Mouse (Mus musculus): ENCODE data around the gene Prph.
"Not testable (repeated sequence)": the region's sequence is repeated elsewhere in the genome, so short reads cannot be mapped to it uniquely, and the experiment has no call there.

Gene Prph

DNA sequence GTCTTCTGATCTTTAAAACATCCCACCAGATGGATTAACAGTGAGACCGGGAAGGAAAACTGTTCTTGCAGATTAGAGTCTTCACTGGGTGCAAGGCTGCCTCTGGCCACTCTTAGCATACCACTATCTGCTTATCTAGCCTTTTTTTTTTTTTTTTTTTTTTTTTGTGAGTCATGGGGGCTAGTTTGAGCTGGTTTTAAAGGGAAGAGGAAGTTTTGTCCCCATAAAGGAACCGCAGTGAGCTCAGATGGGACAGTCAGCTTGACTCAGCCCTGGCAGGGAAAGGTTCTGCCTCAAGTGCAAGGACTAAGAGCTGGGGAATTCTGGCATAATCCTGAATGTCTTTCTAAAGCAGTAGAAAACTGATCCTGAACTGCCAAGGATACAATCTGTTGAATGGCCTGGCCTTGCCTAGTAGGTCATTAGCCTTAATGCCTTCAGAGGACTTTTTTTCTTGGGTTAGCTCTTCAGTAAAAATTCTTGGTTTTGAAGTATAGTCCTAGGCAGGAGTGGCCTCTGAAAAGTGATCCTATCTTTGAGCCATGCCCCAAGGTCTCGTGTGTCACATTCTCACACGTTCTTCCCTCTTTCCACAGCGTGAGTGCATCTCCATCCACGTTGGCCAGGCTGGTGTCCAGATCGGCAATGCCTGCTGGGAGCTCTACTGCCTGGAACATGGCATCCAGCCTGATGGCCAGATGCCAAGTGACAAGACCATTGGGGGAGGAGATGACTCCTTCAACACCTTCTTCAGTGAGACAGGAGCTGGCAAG is 21.3 kb upstream of the Prph start:
- DNase-seq (ENCODE audit: low spot score) = peak; percentile 48

GRCm38 (mm10) chr15:99035431-99035830 is 19.5 kb upstream of the Prph start:
- no peak for DNase-seq (ENCODE audit: low spot score)

DNA sequence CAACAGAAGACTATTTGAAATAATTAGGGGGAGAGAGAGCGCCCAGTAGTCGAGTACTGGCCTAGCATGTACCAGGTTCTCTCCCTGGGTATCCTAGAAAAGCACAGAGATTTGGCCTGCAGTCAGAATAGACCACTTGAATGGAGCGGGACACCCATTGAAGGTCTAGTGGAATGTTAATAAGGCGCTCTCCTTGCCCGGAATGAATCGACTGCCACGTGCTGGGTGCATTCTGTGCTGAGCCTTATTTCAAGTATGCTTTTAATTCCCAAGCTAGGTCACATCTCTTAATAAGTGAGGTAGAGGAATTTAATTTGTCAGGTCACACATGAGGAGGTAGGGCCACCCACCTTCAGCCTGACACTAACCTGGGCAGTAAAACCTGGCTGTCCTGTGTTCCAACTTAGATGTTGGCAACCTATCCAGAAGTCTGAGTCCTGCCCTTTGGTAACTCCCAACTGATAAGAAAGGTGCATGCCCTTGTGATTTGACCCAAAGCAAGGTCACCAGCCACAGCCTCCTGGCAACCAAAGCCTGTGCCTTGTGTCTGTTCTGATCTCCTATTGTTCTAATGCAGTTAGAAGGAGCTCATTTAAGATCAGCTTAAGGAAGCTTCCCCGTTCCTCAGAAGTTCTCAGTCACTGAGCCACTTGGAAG is 18.6 kb upstream of the Prph start:
- DNase-seq (ENCODE audit: low spot score) = no peak

GRCm38 (mm10) chr15:99038025-99038424 is 16.9 kb upstream of the Prph start:
- DNase-seq (ENCODE audit: low spot score) = no peak

GRCm38 (mm10) chr15:99038797-99039196 is 16.2 kb upstream of the Prph start:
- no peak for DNase-seq (ENCODE audit: low spot score)

GRCm38 (mm10) chr15:99039306-99039705 is 15.7 kb upstream of the Prph start:
- DNase-seq (ENCODE audit: low spot score) = no peak

GRCm38 (mm10) chr15:99039996-99040919 is 14.7 kb upstream of the Prph start:
- DNase-seq (ENCODE audit: low spot score) = no peak

DNA sequence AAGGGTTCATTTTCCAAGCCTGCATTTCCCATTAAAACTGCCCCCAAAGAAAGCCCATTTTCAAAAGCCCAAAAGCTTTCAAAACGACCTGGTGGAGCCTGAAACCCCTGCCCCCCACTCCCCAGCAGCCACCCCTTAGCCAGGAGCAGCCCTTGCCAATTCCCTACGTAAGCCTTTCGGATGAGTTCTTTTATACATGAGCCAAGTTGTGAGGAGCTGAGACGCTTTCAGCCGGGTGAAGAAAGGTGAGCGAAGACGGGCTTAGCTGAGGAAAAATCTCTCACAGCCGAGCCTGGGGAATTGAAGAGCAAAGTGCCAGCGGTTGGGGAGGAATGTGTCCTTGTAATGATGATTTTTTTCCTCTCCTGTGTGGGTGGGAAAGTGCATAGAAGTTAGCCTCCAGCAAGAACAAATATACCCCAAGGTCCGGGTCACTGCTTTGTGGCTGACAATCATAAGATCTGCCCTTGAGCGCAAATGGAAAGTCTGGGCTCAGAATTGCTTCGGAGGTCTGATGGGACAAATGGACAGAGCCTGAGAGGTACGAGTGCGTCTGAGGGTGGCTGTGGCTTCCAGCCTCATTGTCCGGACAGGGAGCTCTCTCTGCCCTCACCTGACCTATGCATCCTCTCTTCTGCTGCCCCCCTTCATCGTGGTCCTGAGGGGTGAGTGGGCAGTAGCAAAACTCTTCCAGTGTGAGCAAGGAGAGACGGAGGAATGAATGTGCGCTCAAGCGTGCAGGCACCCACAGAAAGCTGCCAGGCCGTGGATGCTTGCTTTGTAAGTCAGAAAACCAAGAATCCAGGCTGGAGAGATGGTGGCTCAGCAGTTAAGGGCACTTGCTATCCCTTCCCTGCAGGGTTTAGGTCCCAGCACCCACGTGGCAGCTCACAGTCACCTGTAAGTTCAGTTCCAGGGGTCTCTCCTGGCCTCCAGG is 13.8 kb upstream of the Prph start:
- no peak for DNase-seq (ENCODE audit: low spot score)

GRCm38 (mm10) chr15:99042334-99042733 is 12.6 kb upstream of the Prph start:
- DNase-seq (ENCODE audit: low spot score) = no peak

- no peak for DNase-seq (ENCODE audit: low spot score)
Observed at GRCm38 (mm10) chr15:99044854-99045253, 10.1 kb upstream of the Prph start.

DNA sequence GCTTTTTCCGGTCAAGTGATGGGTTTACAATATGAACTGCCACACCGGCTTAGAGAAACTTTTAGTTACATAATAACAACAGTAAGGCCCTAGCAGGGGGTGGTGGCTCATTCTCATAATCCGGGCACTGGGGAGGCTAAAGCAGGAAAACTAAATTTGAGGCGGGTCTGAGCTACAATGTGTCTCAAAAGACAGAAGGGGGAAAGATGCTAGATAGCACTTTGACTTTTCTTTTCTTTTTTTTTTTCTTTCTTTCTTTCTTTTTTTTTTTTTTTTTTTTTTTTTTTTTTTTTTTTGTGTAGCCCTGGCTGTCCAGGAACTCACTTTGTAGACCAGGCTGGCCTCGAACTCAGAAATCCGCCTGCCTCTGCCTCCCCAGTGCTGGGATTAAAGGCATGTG is 9.2 kb upstream of the Prph start:
- not testable (repeated sequence) for DNase-seq (ENCODE audit: low spot score)

- DNase-seq (ENCODE audit: low spot score) = no peak
Observed at GRCm38 (mm10) chr15:99049473-99050253, 5.3 kb upstream of the Prph start.

DNA sequence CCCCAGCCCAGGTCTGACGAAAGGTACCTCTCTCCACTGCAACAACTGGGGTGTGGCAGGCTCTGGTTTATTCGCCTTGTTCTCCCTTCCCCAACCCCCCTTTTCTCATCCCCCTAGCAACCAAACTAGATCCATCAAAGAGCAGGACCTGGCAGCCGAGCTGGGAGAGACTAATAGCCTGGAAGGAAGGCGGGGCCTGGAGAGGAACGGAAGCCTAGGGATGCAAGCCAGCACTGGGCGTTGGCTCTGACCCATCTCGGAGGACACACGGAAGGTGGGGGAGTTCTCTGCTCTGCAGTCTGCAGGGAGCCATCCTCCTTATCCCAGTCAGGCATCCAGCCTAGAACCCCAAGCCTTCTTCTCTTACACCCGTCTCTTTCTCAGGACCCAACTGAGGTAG is 1.6 kb upstream of the Prph start:
- no peak for DNase-seq (ENCODE audit: low spot score)

GRCm38 (mm10) chr15:99055511-99055961 is 562 bp downstream of the Prph start:
- no peak for DNase-seq (ENCODE audit: low spot score)

DNA sequence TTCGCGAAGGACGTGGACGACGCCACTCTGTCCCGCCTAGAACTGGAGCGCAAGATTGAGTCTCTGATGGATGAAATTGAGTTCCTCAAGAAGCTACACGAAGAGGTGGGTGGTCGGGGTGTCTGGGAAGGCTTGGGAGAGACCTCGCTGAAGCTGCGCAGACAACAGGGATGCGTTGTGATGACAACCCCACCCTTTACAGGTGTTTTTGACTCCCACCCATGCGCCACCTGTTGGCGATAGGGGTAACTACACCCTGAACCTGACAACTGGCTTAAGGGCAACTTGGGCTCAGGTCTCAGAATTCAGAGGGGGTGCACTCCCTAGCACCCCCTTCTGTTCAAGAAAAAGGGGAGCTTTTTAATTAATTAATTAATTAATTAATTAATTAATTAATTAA is 1.4 kb downstream of the Prph start:
- DNase-seq (ENCODE audit: low spot score) = no peak

DNA sequence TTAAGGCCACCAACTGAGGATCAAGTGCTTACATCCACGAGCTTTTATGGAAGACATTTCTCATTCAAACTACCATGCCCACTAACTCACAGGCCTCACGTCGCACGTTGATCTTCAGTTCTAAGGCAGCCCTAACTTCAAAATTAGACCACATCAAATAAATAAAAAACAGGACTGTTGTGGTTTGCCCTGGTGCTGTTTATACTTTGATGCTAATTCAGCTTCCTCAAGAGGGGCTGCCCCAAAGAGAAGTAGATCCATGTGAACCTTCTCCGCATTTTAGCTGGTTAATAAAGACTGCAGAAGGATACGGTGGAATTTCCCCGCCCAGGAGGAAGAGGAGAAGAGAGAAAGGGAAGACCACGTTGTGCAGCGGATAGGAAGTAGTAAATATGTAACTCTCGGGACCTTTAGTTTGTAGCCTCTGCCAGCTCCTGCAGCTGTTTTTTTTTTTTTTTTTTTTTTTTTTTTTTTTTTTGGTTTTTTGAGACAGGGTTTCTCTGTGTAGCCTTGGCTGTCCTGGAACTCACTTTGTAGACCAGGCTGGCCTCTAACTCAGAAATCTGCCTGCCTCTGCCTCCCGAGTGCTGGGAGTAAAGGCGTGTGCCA is 10.7 kb downstream of the Prph start:
- no peak for DNase-seq (ENCODE audit: low spot score)

DNA sequence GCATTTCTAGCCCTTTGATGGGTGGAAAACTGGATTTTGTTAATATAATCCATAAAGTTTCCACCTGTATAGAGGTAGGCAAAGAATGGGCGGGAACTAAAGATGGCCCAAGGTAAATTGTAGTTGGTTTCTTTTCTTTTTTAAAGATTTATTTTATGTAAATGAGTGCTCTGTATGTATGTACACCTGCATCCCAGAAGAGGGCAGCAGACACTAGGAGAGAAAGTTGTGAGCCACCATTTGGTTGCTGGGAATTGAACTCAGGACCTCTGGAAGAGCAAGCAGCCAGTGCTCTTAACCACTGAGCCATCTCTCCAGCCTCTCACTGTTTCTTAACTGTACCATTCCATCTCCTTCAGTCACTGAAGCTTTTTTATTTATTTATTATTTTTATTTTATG is 17.0 kb downstream of the Prph start:
- DNase-seq (ENCODE audit: low spot score) = no peak

DNA sequence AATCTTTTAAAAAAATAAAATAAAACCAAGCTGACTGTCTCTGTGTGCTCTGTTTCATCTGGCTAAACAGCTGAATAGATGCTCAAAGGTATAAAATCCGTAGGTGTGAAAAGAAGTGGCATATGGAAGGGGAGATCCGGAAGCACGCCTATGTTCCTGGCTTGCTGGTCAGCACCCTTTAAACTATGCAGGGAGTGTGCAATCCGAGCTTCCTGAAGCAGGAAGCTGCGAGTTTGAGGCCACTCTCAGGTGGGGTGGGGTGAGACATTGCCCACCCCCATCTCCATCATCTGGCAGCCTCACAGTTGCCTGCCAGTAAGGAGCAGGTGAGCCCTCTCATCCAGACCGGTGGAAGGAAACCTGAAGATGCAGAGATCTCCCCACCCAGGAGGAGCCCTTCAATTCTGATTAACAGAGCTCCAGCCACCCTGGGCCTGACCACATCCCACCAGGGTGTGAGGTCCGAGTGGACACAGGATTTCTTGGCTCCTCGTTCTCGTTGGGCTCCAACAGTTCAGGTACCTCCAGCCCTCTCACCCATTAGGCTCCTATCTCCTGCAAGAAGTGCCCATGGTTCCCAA is 19.1 kb downstream of the Prph start, which contains the start of gene Troap:
Gene Troap, plus strand, starts transcription at position 557 of the 581 bp plus-strand sequence.
- no peak for DNase-seq (ENCODE audit: low spot score)

GRCm38 (mm10) chr15:99074600-99075333 is 19.8 kb downstream of the Prph start:
- DNase-seq (ENCODE audit: low spot score) = peak; percentile 98
